Mouse (Mus musculus) heart, adult 2 months (tissue): ENCODE measurements around the gene Cops2. TPM values are rescaled to one million over a fixed set of nuclear protein-coding genes. Genes with fewer than 3 reads are reported as not detected.

Source experiments
- DNase-seq, 2 experiments: peaks; one replicate each; pipeline ENCODE4 v3.0.0; 2021
- H3K27ac ChIP-seq: fragments of 200-600 bp; 2 replicates; pipeline ENCODE4 v1.8.1; 2022
- H3K27me3 ChIP-seq: fragments of 200-500 bp; 2 replicates; pipeline ENCODE4 v1.6.1; 2012; ENCODE audit warnings: mild to moderate bottlenecking, low read length, inconsistent platforms, mixed read lengths; ENCODE audit not compliant: control insufficient read depth, insufficient read depth
- H3K36me3 ChIP-seq: fragments of 200-500 bp; 2 replicates; pipeline ENCODE4 v1.6.1; 2012; ENCODE audit warnings: low read length, inconsistent platforms; ENCODE audit not compliant: control insufficient read depth, insufficient read depth
- H3K4me1 ChIP-seq: fragments of 200-500 bp; 2 replicates; pipeline ENCODE4 v1.6.1; 2011; ENCODE audit warnings: low read length; ENCODE audit not compliant: control insufficient read depth, insufficient read depth
- H3K4me3 ChIP-seq: fragments of 200-600 bp; 2 replicates; pipeline ENCODE4 v1.8.1; 2022
- H3K79me2 ChIP-seq: fragments of 200-500 bp; replicated peaks from 2 replicates; pipeline ENCODE4 v1.6.1; 2012; ENCODE audit warnings: mild to moderate bottlenecking, inconsistent platforms, low read length, moderate library complexity, mixed read lengths; ENCODE audit not compliant: control insufficient read depth, insufficient read depth
- H3K9ac ChIP-seq: fragments of 200-500 bp; 2 replicates; pipeline ENCODE4 v1.6.1; 2012; ENCODE audit warnings: low read depth, mild to moderate bottlenecking, control low read depth, inconsistent platforms, low read length, mixed read lengths
- CTCF ChIP-seq: fragments of 200-600 bp; IDR thresholded peaks from 2 replicates; pipeline ENCODE4 v1.8.1; 2022; ENCODE audit warnings: antibody characterized with exemption, mild to moderate bottlenecking, moderate library complexity
- EP300 ChIP-seq: fragments of 200-500 bp; IDR thresholded peaks from 2 replicates; pipeline ENCODE4 v1.6.1; 2011; ENCODE audit warnings: low read depth, low read length, control low read depth; ENCODE audit not compliant: insufficient read depth
- POLR2A ChIP-seq: fragments of 200-500 bp; IDR thresholded peaks from 2 replicates; pipeline ENCODE4 v1.6.1; 2011; ENCODE audit warnings: mild to moderate bottlenecking, low read depth, low read length, control low read depth; ENCODE audit not compliant: insufficient read depth
- WGBS: fragments of 180-500 bp; shearing (Covaris S2); methylation state at CpG from one replicate; pipeline ENCODE4 v1.1.7; 2018; 5-methylcytosine and 5-hydroxymethylcytosine counted together
- intact Hi-C: fragments of 180-260 bp; cut with DNase I; formaldehyde crosslinking; loops from one replicate; pipeline ENCODE4 v1.15.1; 2025
- polyA plus RNA-seq: library from polyadenylated mRNA; depleted of rRNA; stranded (reverse); fragments of >200 nt; gene quantifications from 2 replicates; pipeline ENCODE4 v1.2.3, GENCODE M21; 2012
- total RNA-seq, 2 experiments: library from RNA; stranded (reverse); gene quantifications; 2 replicates each; pipeline ENCODE4 v1.2.3; 2021

The Cops2 gene
- total and polyA plus RNA-seq, 3 experiments, result 10.3 to 85.4 (median 83.9) TPM

DNA sequence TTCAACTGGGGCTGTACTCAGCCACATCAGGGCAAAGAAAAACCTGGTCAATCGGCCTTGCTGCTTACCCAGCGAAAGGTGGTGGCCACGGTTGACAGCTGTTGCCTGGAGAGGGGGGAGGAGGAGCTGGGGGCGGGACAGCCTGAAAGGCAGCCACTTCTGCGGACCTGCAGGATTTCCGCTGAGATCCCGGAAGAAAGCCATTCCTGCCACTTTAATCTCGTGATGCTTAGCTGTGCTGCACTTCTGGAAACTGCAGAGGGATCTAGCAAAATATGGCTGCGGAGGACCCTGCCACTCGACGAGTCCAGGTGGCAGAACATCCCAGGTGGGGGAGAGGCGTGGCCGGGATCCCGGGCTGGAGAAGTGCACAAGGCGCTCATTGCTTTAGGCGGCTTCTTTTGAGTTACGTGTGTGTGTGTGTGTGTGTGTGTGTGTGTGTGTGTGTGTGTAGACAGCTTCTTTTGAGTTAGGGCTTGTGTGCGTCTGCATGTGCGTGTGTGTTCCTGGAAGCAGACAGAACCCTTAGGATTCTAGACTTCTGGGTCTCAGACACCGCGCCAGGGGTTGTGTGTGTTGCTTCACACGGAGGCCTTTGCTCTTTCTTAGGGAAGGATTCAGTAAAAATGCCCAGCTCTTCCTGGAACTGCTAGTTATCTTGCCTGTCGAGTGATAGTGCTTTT is 7.3 kb upstream of the Cops2 start:
- peak overlapping the region; percentile 69 for H3K9ac ChIP-seq
- 3% methylated on average over 23 of the region's 23 CpGs for WGBS
- peak overlapping the region; percentile 67 for H3K4me3 ChIP-seq
- peak; percentile 60 to 72 for DNase-seq
- no peak overlapping the region for H3K27ac ChIP-seq
- no peaks in the 10 kb centered on the region for H3K79me2 ChIP-seq
- TF ChIP-seq CTCF (no peak), POLR2A (0 out of 2 replicates have a peak, but pooled peaks have one; percentile 34)
- no peaks in the 10 kb centered on the region for H3K4me1 ChIP-seq
- no peaks in the 10 kb centered on the region for H3K27me3 ChIP-seq
- H3K36me3 ChIP-seq, result no peaks in the 10 kb centered on the region; the same call in none of the 2 replicates
- intact Hi-C loops, result no loop called here

DNA sequence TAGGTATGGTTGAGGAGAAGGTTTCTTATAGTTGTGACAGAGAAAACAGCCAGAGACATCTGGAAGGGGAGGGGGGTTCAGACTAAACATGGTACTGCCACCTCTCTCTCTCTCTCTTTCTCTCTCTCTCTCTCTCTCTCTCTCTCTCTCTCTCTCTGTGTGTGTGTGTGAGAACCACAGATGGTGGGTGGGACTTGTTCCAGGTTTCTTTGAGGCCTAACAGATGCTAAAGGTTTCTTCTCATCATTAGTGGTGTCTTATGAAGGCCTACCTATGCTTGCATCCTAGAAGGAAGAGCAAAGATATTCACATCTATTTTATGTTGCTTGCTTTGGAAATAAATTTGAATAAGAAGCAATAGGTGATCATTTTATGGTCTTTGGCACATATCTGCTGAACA is 6.6 kb upstream of the Cops2 start:
- H3K79me2 ChIP-seq, result no peaks in the 10 kb centered on the region
- peak overlapping the region; percentile 67 for H3K4me3 ChIP-seq
- intact Hi-C loops, result no loop called here
- DNase-seq, result no peak
- no peaks in the 10 kb centered on the region for H3K27me3 ChIP-seq
- H3K27ac ChIP-seq, result no peak overlapping the region
- no peaks in the 10 kb centered on the region; the same call in none of the 2 replicates for H3K36me3 ChIP-seq
- TF ChIP-seq POLR2A (no peak), CTCF (no peak), EP300 (no peak)
- H3K9ac ChIP-seq, result no peak overlapping the region
- no peaks in the 10 kb centered on the region for H3K4me1 ChIP-seq

DNA sequence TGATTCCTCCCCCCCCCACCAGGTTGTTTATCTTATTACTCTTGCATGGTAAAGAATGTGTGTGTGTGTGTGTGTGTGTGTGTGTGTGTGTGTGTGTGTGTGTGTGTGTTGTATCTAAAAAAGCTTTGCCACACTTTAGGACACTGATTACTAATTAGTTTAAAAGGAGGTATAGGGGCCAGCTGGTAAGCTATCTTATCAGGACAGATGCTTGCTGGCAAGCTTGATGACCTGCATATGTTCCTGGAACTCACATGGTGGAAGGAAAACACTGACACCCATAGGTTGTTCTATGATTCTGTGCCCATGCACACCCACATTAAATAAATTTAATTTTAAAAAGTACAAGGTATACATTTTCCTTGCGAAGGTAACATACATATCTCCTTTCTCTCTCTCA is 5.6 kb upstream of the Cops2 start:
- no peak for DNase-seq
- WGBS, result 97% methylated on average over 1 of the region's 1 CpGs
- Histone ChIP-seq H3K27me3 (no peaks in the 10 kb centered on the region), H3K4me3 (no peak overlapping the region), H3K27ac (no peak overlapping the region), H3K36me3 (no peaks in the 10 kb centered on the region; the same call in none of the 2 replicates), H3K4me1 (no peaks in the 10 kb centered on the region), H3K79me2 (no peaks in the 10 kb centered on the region), H3K9ac (no peak overlapping the region)
- no peak for TF ChIP-seq CTCF
- no peak for TF ChIP-seq POLR2A
- TF ChIP-seq EP300, result no peak
- intact Hi-C loops, result no loop called here

DNA sequence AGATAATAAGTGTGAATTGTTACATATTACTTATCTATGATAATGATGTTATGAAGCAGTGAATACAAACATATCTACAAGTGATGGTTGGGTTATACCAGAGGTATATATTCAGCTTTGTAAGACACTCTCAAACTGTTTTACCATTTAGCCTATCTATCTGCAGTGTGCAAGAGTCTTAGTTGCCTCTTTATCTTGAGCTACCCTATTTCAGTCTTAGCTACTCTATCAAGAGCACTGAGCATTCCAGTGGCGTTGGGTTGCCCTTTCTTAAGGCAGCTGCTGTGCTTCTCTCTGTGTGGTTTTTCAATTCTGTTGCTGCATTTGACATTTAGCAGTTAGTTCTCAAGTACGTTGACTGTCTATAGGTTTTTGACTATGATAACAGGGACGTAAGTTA is 4.9 kb upstream of the Cops2 start:
- Histone ChIP-seq H3K27ac (no peak overlapping the region), H3K9ac (no peak overlapping the region), H3K4me1 (no peaks in the 10 kb centered on the region), H3K79me2 (no peaks in the 10 kb centered on the region), H3K4me3 (no peak overlapping the region), H3K27me3 (no peaks in the 10 kb centered on the region), H3K36me3 (no peaks in the 10 kb centered on the region; the same call in none of the 2 replicates)
- no peak for DNase-seq
- 63% methylated on average over 3 of the region's 3 CpGs for WGBS
- intact Hi-C loops, result no loop called here
- TF ChIP-seq POLR2A (no peak), CTCF (no peak), EP300 (no peak)

DNA sequence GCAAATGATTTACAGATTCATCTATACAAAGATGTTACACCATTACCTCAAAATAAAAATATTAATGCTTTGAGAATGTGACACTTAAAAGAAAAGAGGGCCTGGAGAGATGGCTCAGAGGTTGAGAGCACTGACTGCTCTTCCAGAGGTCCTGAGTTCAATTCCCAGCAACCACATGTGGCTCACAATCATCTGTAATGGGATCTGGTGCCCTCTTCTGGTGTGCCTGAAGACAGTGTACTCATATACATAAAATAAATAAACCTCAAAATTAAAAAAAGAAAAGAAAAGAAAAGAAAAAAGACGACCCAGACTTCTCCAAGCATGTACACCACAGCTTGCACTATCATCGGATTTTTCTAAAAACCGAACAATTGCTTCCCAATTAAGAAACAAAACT is 1.2 kb downstream of the Cops2 start:
- peaks cover 3% of the 10 kb centered on the region; the same call in 1 of the 2 replicates for H3K79me2 ChIP-seq
- intact Hi-C loops, result loop anchor here (2.0 kb wide), 1 partner anchor 75 kb away; the partner anchor contains the start of gene Secisbp2l
- WGBS, result 38% methylated on average over 3 of the region's 3 CpGs
- no peaks in the 10 kb centered on the region for H3K27me3 ChIP-seq
- no peak overlapping the region for H3K9ac ChIP-seq
- TF ChIP-seq EP300 (no peak), CTCF (0 out of 2 replicates have a peak, but pooled peaks have one; percentile 16), POLR2A (no peak)
- H3K36me3 ChIP-seq, result peaks cover 2% of the 10 kb centered on the region; the same call in 1 of the 2 replicates
- DNase-seq, result no peak
- H3K4me1 ChIP-seq, result no peaks in the 10 kb centered on the region; the same call in 1 of the 2 replicates
- peak overlapping the region; percentile 79 for H3K4me3 ChIP-seq
- no peak overlapping the region for H3K27ac ChIP-seq

DNA sequence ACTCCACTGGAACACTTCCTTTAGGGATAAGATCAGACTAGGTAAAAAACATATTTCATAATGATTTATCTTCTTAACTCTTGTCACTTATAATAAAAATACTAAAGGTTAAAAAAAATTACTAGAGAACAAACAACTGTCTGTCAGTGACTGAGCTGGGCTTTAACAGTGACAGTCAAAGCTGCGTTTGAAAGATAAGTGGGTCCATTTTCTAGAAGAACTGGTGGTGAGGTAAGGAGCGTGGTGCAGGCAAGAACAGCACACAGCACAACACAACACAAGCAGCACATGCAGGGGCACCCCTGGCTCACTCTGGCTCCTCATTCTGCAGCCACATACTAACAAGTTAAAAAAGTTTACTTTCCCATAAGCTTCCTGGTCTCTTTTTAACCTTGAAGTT is 7.7 kb downstream of the Cops2 start:
- intact Hi-C loops, result no loop called here
- 61% methylated on average over 2 of the region's 2 CpGs for WGBS
- H3K79me2 ChIP-seq, result peaks cover 3% of the 10 kb centered on the region
- H3K4me1 ChIP-seq, result no peaks in the 10 kb centered on the region
- TF ChIP-seq CTCF, result no peak
- TF ChIP-seq POLR2A, result no peak
- TF ChIP-seq EP300, result no peak
- H3K36me3 ChIP-seq, result peaks cover 4% of the 10 kb centered on the region
- H3K27ac ChIP-seq, result no peak overlapping the region
- no peak overlapping the region for H3K4me3 ChIP-seq
- no peak for DNase-seq
- no peak overlapping the region for H3K9ac ChIP-seq
- H3K27me3 ChIP-seq, result no peaks in the 10 kb centered on the region
